Mouse (Mus musculus): ENCODE measurements around the gene Gm49318.
"Not testable (repeated sequence)": the region's sequence is repeated elsewhere in the genome, so short reads cannot be mapped to it uniquely, and the experiment has no call there.

Gene Gm49318

GRCm38 (mm10) chr9:22070791-22071573 lies at the start of gene Gm49318, which contains the start of gene Zfp653:
Gene Gm49318, minus strand, starts transcription at chr9:22071259.
Gene Zfp653, minus strand, starts transcription at chr9:22071376.
- peak; percentile 98 for DNase-seq

- DNase-seq = no peak
Observed at GRCm38 (mm10) chr9:22119543-22119942, 48.5 kb upstream of the Gm49318 start.

- DNase-seq = peak; percentile 78
Observed at GRCm38 (mm10) chr9:22117754-22118456, 46.8 kb upstream of the Gm49318 start.

- peak; percentile 97 for DNase-seq
Observed at GRCm38 (mm10) chr9:22116740-22117426, 45.8 kb upstream of the Gm49318 start, which contains the start of gene Elof1. Gene Elof1, minus strand, starts transcription at chr9:22117172.

- peak; percentile 41 for DNase-seq
Observed at GRCm38 (mm10) chr9:22116086-22116485, 45.0 kb upstream of the Gm49318 start.

- no peak for DNase-seq
Observed at GRCm38 (mm10) chr9:22115635-22116034, 44.6 kb upstream of the Gm49318 start.

GRCm38 (mm10) chr9:22108194-22108593 lies 37.1 kb upstream of the Gm49318 start:
- DNase-seq = no peak

GRCm38 (mm10) chr9:22099922-22100321 lies 28.9 kb upstream of the Gm49318 start:
- no peak for DNase-seq

- DNase-seq = no peak
Observed at GRCm38 (mm10) chr9:22098993-22099696, 28.1 kb upstream of the Gm49318 start, which contains the start of gene Cnn1. Gene Cnn1, plus strand, starts transcription at chr9:22099216.

GRCm38 (mm10) chr9:22095854-22096307 lies 24.8 kb upstream of the Gm49318 start:
- peak; percentile 87 for DNase-seq

GRCm38 (mm10) chr9:22092746-22093145 lies 21.7 kb upstream of the Gm49318 start:
- DNase-seq = no peak

GRCm38 (mm10) chr9:22089986-22090385 lies 18.9 kb upstream of the Gm49318 start:
- DNase-seq = no peak

- no peak for DNase-seq
Observed at GRCm38 (mm10) chr9:22089281-22089680, 18.2 kb upstream of the Gm49318 start.

- DNase-seq = no peak
Observed at GRCm38 (mm10) chr9:22087034-22087618, 16.1 kb upstream of the Gm49318 start.

GRCm38 (mm10) chr9:22086012-22086411 lies 15.0 kb upstream of the Gm49318 start:
- DNase-seq = no peak

GRCm38 (mm10) chr9:22085022-22085834 lies 14.2 kb upstream of the Gm49318 start, which contains the start of gene Ecsit:
Gene Ecsit, minus strand, starts transcription at chr9:22085438.
- peak; percentile 93 for DNase-seq

- no peak for DNase-seq
Observed at GRCm38 (mm10) chr9:22084667-22085021, 13.6 kb upstream of the Gm49318 start.

- DNase-seq = no peak
Observed at GRCm38 (mm10) chr9:22076223-22076622, 5.2 kb upstream of the Gm49318 start.

GRCm38 (mm10) chr9:22075778-22076177 lies 4.7 kb upstream of the Gm49318 start:
- DNase-seq = not testable (repeated sequence)

- DNase-seq = no peak
Observed at GRCm38 (mm10) chr9:22072276-22072675, 1.2 kb upstream of the Gm49318 start.

GRCm38 (mm10) chr9:22069881-22070553 lies 1.0 kb downstream of the Gm49318 start:
- no peak for DNase-seq

Measured in liver (tissue).